Mouse (Mus musculus): Measurements from ENCODE around the gene Aire.

The Aire gene

DNA sequence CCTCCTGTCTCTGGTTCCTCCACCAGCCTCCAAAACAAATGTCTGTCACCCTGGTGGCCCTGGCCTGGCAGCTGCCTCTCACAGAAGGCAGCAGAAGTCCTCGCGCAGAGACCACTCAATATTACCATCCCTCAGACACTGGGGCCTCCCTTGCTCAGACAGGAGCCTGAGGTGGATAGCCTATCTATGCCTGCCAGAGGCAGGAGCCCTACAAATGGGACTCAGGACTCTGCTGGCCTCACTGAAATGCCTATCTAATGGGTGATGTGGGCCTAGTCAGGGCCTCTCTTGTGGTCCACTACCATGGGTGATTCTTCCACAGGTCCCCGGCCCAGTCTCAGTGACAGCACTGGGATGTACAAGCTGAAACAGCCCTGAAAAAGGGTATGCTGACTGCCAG lies 35.2 kb downstream of the Aire start:
- no peak for DNase-seq (ENCODE audit: low spot score)

DNA sequence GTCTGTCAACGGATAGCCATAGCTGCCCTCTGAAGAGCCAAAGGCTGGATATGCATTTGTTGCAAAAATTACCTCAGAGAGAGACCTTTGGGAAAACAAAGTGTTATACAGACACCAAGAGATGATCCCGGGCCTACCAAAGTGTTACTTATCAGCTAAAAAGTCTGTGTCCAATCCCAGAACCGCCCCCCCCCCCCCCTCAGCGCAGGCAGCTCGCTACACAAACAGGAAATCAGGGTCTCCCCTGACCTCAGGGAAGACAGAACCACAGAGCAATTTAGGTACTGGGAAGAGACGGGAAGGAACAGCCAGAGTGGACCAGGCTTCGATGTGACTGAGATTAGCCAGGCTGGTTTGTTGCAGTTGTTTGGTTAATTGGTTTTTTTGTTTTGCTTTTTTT lies 36.2 kb downstream of the Aire start:
- DNase-seq (ENCODE audit: low spot score): no peak

DNA sequence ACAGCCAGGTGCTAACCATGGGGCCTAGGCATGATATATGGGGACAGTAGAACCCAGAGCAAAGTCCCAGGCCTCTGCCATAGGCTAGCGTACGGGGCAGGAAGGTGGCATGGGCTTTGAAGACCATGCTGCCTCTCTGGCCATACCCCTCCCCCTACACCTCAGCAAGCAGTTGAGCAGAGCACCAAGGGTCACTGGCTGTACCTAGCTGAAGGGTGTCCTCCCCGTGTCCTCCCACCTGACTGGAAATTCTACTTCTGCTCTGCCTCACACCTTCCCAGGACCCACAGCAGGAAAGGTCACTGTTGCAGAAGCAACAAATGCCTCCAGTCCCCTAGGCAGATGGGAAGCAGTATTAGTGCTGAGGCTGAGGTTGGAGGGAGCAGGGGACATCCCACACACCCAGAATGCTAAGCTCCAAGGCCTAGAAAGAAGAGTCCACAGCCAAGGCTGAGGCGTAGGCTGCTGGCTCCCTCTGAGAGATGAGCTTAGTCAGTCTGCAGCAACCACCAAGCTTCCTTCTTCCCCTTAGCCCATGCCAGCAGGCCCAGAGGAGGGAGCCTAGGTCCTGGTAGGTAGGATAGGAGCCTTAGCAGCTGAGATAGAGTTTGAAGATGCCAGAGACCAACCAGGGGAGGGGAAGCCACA lies 37.5 kb downstream of the Aire start:
- no peak for DNase-seq (ENCODE audit: low spot score)

DNA sequence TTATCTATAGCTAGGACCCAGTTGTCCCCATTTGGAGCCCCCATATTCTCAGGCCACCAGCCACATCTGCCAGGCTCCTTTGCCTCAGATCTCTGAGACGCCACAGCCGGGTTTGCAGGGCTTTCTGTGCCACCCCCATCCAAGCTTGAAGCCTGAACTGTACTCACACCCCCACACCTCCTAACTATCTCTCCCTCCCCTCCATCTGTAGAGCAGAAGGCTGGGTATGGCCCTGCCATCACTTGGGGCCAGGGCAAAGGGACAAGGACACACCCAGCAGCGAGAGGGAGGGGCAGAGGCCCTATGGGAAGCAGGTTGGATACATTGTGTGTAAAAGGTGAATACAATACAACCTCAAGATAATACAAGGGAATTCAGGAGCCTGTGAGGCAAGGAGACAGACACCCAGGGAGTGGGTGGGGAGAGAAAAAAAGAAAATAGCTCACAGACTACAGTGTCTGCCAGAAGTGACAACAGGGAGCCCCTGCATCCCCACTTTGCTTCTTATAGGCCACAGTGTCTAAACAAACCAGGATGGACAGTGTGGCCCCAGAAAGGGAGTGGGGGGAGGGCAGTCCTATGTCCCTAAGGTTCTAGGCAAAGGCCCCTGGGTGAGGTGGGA lies 38.8 kb downstream of the Aire start:
- DNase-seq (ENCODE audit: low spot score): no peak

DNA sequence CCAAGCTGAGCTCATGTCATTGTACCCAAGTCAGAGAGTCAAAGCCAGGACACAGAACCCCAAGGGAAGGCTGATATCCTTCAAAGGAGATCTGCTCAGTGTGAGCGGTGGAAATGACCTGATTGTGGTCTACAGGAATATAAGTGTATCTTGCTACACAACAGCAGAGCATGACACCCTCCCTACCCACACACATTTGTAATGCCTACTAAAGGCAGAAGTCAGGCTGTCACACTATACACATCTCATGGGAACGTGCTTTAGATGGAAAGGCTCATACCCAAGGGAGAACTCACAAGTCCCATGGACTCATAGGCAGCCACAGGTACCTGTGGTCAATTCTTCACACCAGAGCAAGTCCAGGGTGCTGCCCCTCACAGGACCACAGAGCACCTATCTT lies 41.1 kb downstream of the Aire start:
- no peak for DNase-seq (ENCODE audit: low spot score)

DNA sequence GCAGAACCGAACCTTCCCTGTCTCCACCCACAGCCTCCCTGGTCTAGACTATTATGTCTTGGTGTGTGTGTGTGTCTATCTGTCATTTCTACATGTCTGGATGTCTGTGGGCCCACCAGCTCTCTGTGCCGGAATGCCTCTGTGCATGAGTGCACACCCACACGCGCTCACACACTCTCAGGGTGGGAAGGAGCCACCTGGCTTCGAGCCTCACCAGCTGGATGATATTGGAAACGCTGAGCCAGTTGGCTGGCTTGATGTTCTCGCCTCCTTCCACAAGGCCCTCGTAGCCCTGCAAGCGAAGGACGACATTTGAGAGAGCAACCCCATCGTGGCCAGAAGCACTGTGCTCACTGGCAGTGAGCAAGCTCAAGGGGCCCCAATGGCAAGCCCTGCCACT lies 41.6 kb downstream of the Aire start:
- DNase-seq (ENCODE audit: low spot score): no peak

DNA sequence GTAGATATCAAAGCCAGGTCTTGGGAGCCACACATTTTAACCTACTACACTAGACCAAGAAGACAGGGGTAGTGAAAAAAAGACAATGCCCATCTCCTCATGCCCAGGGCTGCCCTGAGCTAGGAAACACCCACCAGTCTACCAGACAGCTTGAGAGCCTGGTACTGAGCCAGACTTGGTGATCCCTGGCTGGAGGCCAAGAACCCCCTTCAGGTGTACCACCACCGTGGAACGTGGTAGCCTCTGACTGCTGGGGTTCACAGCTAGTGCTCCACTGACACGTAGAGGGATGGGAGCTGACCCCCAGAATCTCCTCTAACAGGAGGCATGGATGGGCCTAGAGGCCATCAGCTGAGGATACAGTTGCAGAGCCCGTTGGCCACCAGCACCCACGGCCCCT lies 43.2 kb downstream of the Aire start:
- no peak for DNase-seq (ENCODE audit: low spot score)

DNA sequence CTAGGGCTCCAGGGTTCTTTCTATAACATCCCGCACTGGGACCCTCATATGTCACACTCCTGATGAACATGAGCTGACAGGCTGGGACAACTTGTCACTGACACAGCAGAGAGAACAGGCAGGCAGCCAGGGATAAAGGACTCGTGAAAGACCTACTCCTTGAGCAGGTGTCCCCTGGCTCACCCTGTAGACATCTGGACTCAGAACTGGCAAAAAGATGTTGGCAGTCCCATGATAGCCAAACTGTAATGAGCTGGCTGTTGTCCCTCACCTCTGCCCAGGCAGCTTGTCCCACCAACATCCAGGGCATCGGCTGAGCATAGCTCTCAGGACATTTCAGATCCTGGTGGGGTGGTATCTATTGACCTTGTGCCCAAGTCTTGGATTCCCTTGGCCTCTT lies 47.8 kb downstream of the Aire start:
- DNase-seq (ENCODE audit: low spot score): no peak

DNA sequence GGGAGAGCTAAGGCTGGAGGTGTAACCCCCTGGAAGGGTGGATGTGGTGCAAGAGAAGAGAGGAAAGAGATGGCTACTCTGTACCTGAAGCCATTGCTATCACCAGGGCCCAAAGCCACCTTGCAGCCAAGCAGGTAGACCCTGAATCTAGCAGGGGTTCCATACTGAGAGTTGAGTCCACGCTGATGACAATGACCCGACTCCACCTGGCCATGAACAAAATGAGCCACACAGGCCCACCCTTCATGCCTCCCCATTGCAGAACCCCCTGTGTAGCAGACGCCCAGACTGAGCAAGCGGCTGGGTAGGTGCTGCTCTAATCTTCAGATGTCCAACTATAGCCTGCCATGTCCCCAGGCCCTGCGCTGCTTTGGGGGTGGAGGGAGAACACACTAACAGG lies 57.6 kb downstream of the Aire start:
- DNase-seq (ENCODE audit: low spot score): no peak

DNA sequence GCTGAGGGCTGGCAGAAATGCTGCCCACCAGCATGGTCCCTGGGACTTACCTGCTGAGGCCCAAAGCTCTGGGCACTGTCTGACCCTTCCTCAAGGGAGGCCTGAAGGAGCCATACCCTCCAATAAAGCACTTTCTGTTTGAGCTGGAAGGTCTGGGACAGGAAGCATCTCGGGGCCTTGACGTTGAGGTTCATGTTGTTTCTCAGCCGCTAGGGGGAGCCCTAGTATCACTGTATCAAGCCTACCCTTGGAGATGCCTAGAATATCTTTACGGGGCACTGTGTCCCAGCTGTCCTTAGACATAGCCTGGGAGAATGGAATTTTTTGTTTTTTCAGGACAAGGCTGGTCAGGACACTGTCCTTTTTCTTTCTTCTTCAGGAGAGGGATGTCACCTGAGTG lies 58.8 kb downstream of the Aire start:
- peak; percentile 73 for DNase-seq (ENCODE audit: low spot score)
